Mouse (Mus musculus): ENCODE measurements at regions not wholly inside any gene's neighbourhood (a gene's known extent, or its start where the extent isn't known, plus 50 kb on each side); places are given as distances from the start of the nearest gene placed in this dataset.

GRCm38 (mm10) chr1:113384888-113385430 is 1520.2 kb upstream of the Dsel start:
- Histone ChIP-seq H3K9ac (no peak overlapping the region), H3K27ac (no peak overlapping the region), H3K4me3 (replicated peaks) (no peak overlapping the region), H3K27me3 (no peaks in the 10 kb centered on the region), H3K4me2 (no peak overlapping the region), H3K36me3 (replicated peaks) (no peaks in the 10 kb centered on the region), H3K9me3 (no peaks in the 10 kb centered on the region), H3K4me1 (no peaks in the 10 kb centered on the region)
- no peak for ATAC-seq (ENCODE audit: low FRiP score)
- 69% methylated on average over 6 of the region's 6 CpGs for WGBS

GRCm38 (mm10) chr1:113383717-113384116 is 1519.0 kb upstream of the Dsel start:
- no peak overlapping the region for H3K4me2 ChIP-seq
- H3K27ac ChIP-seq, result no peak overlapping the region
- no peaks in the 10 kb centered on the region for H3K27me3 ChIP-seq
- ATAC-seq (ENCODE audit: low FRiP score), result no peak
- no peaks in the 10 kb centered on the region for H3K4me1 ChIP-seq
- no peak overlapping the region for H3K4me3 ChIP-seq (replicated peaks)
- WGBS, result 84% methylated on average over 2 of the region's 2 CpGs
- no peaks in the 10 kb centered on the region for H3K36me3 ChIP-seq (replicated peaks)
- H3K9me3 ChIP-seq, result no peaks in the 10 kb centered on the region
- no peak overlapping the region for H3K9ac ChIP-seq

DNA sequence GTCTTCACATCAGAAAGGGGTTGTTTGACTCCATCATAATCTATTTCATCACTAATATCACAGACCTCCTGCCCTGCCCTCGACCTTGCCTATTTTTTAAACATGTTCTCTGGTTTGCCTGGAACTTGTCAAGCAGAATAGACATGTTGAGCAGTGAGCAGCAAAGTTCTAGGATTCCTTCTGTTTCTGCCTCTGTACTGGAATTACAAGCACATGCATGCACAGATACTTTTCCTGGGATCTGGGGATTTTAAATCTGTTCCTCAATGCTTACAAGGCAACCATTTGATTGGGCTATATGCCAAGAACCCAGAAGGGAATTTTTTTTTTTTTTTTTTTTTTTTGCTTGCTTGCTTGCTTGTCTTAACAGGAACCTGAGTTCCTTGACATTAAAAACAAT is 1508.0 kb upstream of the Dsel start:
- H3K36me3 ChIP-seq (replicated peaks), result no peaks in the 10 kb centered on the region
- H3K4me2 ChIP-seq, result no peak overlapping the region
- no peak overlapping the region for H3K27ac ChIP-seq
- ATAC-seq (ENCODE audit: low FRiP score), result no peak
- WGBS, result 71% methylated on average over 1 of the region's 1 CpGs
- H3K27me3 ChIP-seq, result no peaks in the 10 kb centered on the region
- no peak overlapping the region for H3K4me3 ChIP-seq (replicated peaks)
- no peak overlapping the region for H3K9ac ChIP-seq
- H3K4me1 ChIP-seq, result no peaks in the 10 kb centered on the region
- no peaks in the 10 kb centered on the region for H3K9me3 ChIP-seq

GRCm38 (mm10) chr1:113358242-113358641 is 1493.5 kb upstream of the Dsel start:
- Histone ChIP-seq H3K27me3 (no peaks in the 10 kb centered on the region), H3K36me3 (replicated peaks) (no peaks in the 10 kb centered on the region), H3K27ac (no peak overlapping the region), H3K4me2 (no peak overlapping the region), H3K4me1 (peaks cover 5% of the 10 kb centered on the region; the same call in 1 of the 2 replicates), H3K4me3 (replicated peaks) (no peak overlapping the region), H3K9me3 (no peaks in the 10 kb centered on the region), H3K9ac (no peak overlapping the region)
- 17% methylated on average over 4 of the region's 4 CpGs for WGBS
- ATAC-seq (ENCODE audit: low FRiP score), result peak; percentile 63; the same call in 1 of the 2 replicates

DNA sequence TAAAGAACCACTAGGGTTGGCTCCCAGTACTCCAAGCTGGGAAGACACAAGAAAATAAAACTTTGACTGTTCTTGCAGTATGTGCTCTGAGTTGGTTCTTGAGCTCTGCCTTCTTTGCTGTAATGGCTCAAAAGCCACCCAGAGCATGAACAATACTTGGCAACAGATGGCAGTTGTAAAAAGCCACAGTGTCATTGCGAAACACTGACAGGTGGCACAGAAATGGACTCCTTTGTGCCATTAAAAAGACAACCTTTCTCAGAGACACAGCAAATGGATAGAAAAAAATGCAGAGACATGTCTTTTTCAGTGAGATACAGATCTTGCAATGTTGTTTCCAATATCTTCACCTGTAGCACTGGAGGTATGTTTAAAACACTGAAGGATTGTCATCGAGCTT is 1443.3 kb upstream of the Dsel start:
- Histone ChIP-seq H3K9ac (no peak overlapping the region), H3K4me2 (no peak overlapping the region), H3K4me1 (no peaks in the 10 kb centered on the region), H3K4me3 (replicated peaks) (no peak overlapping the region), H3K27ac (no peak overlapping the region), H3K36me3 (replicated peaks) (no peaks in the 10 kb centered on the region), H3K27me3 (no peaks in the 10 kb centered on the region), H3K9me3 (no peaks in the 10 kb centered on the region)
- ATAC-seq (ENCODE audit: low FRiP score), result no peak
- WGBS, result 88% methylated on average over 2 of the region's 2 CpGs

- Histone ChIP-seq H3K36me3 (replicated peaks) (no peaks in the 10 kb centered on the region), H3K9me3 (no peaks in the 10 kb centered on the region), H3K27me3 (no peaks in the 10 kb centered on the region), H3K4me1 (no peaks in the 10 kb centered on the region), H3K27ac (no peak overlapping the region), H3K4me2 (no peak overlapping the region), H3K4me3 (replicated peaks) (no peak overlapping the region), H3K9ac (no peak overlapping the region)
- ATAC-seq (ENCODE audit: low FRiP score), result no peak
- WGBS, result 72% methylated on average over 3 of the region's 3 CpGs
These were observed 1433.1 kb upstream of the Dsel start for GRCm38 (mm10) chr1:113297807-113298206.

DNA sequence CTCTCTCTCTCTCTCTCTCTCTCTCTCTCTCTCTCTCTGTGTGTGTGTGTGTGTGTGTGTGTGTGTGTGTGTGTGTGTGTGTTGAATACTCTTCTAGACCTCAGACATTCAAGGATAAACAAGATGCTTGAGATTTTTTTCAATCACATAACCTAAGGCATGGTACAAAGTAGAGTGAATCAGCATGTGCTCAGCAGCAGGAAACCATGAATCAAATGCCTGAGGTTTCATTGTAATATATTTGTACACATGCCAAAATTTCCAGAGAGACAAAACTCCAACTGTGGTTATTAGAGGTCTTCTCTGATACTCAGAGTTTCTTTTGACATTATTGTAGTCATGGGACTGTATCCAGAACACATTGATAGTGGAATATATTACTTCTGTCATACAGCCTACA is 1423.5 kb upstream of the Dsel start:
- H3K36me3 ChIP-seq (replicated peaks), result no peaks in the 10 kb centered on the region
- H3K27me3 ChIP-seq, result no peaks in the 10 kb centered on the region
- no peak for ATAC-seq (ENCODE audit: low FRiP score)
- H3K9me3 ChIP-seq, result no peaks in the 10 kb centered on the region
- no peak overlapping the region for H3K27ac ChIP-seq
- H3K9ac ChIP-seq, result no peak overlapping the region
- no peaks in the 10 kb centered on the region for H3K4me1 ChIP-seq
- no peak overlapping the region for H3K4me2 ChIP-seq
- H3K4me3 ChIP-seq (replicated peaks), result no peak overlapping the region

- Histone ChIP-seq H3K4me3 (replicated peaks) (no peak overlapping the region), H3K27me3 (no peaks in the 10 kb centered on the region), H3K36me3 (replicated peaks) (no peaks in the 10 kb centered on the region), H3K4me1 (no peaks in the 10 kb centered on the region), H3K9me3 (no peaks in the 10 kb centered on the region), H3K4me2 (no peak overlapping the region), H3K27ac (no peak overlapping the region), H3K9ac (no peak overlapping the region)
- no peak for ATAC-seq (ENCODE audit: low FRiP score)
These were observed 1419.4 kb upstream of the Dsel start for GRCm38 (mm10) chr1:113284122-113284521.

GRCm38 (mm10) chr1:113259421-113259820 is 1394.7 kb upstream of the Dsel start:
- no peak overlapping the region for H3K9ac ChIP-seq
- H3K4me2 ChIP-seq, result no peak overlapping the region
- ATAC-seq (ENCODE audit: low FRiP score), result no peak

DNA sequence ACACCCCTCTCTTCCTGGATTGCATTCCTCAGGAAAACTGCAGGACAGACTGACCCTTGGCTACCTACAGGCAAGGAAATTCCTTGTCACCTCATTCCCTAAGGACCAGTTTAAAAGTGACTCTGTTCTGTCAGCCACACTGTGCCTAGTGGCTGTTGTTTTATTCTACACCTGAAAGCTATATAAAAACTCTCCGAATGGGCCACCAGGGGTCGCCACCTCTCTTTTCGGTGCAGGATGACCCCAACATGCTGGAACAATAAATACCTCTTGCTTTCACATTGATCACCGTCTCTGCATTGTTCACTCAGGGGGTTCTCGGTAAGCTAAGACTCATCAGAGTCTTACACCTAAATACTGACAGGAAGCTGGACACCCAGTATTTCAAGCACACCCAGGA is 1382.6 kb upstream of the Dsel start:
- H3K27ac ChIP-seq, result no peak overlapping the region
- no peak for ATAC-seq (ENCODE audit: low FRiP score)
- H3K27me3 ChIP-seq, result no peaks in the 10 kb centered on the region
- WGBS, result 70% methylated on average over 5 of the region's 5 CpGs
- no peak overlapping the region for H3K4me2 ChIP-seq
- H3K4me3 ChIP-seq (replicated peaks), result no peak overlapping the region
- no peaks in the 10 kb centered on the region for H3K4me1 ChIP-seq
- no peaks in the 10 kb centered on the region for H3K9me3 ChIP-seq
- H3K9ac ChIP-seq, result no peak overlapping the region
- no peaks in the 10 kb centered on the region for H3K36me3 ChIP-seq (replicated peaks)

More at GRCm38 (mm10) chr1:113259421-113259820, 1394.7 kb upstream of the Dsel start:
- Histone ChIP-seq H3K4me1 (no peaks in the 10 kb centered on the region), H3K4me3 (replicated peaks) (no peak overlapping the region), H3K36me3 (replicated peaks) (no peaks in the 10 kb centered on the region), H3K27me3 (no peaks in the 10 kb centered on the region), H3K27ac (no peak overlapping the region), H3K9me3 (no peaks in the 10 kb centered on the region)

DNA sequence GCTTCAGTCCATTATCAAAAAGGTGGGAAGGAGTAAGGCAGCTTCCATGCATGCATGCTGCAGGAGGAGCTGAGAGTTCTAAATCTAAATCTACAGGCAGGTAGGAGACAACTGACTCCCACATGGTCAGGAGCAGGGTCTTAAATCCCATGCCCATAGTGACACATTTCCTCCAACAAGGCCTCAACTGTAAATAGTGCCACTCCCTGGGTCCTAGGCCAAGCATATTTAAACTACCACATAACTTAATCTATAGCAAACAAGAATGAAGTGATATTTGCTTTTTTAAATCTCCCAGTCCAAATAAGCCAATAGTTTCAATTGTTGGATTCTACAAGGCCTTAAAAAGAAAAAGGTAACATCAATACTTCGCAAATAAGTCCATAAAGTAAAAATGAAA is 1345.4 kb upstream of the Dsel start:
- WGBS, result 83% methylated on average over 1 of the region's 1 CpGs
- no peak overlapping the region for H3K9ac ChIP-seq
- H3K36me3 ChIP-seq (replicated peaks), result no peaks in the 10 kb centered on the region
- ATAC-seq (ENCODE audit: low FRiP score), result no peak
- no peak overlapping the region for H3K4me3 ChIP-seq (replicated peaks)
- H3K27ac ChIP-seq, result no peak overlapping the region
- H3K27me3 ChIP-seq, result no peaks in the 10 kb centered on the region
- H3K4me2 ChIP-seq, result no peak overlapping the region
- no peaks in the 10 kb centered on the region for H3K9me3 ChIP-seq
- H3K4me1 ChIP-seq, result no peaks in the 10 kb centered on the region

- no peak overlapping the region for H3K4me2 ChIP-seq
- no peaks in the 10 kb centered on the region for H3K27me3 ChIP-seq
- WGBS, result 97% methylated on average over 1 of the region's 1 CpGs
- no peak for ATAC-seq (ENCODE audit: low FRiP score)
- H3K36me3 ChIP-seq (replicated peaks), result no peaks in the 10 kb centered on the region
- no peak overlapping the region for H3K9ac ChIP-seq
- no peak overlapping the region for H3K4me3 ChIP-seq (replicated peaks)
- no peaks in the 10 kb centered on the region for H3K4me1 ChIP-seq
- H3K27ac ChIP-seq, result no peak overlapping the region
- H3K9me3 ChIP-seq, result no peaks in the 10 kb centered on the region
These were observed 1339.3 kb upstream of the Dsel start for GRCm38 (mm10) chr1:113204019-113204418.

DNA sequence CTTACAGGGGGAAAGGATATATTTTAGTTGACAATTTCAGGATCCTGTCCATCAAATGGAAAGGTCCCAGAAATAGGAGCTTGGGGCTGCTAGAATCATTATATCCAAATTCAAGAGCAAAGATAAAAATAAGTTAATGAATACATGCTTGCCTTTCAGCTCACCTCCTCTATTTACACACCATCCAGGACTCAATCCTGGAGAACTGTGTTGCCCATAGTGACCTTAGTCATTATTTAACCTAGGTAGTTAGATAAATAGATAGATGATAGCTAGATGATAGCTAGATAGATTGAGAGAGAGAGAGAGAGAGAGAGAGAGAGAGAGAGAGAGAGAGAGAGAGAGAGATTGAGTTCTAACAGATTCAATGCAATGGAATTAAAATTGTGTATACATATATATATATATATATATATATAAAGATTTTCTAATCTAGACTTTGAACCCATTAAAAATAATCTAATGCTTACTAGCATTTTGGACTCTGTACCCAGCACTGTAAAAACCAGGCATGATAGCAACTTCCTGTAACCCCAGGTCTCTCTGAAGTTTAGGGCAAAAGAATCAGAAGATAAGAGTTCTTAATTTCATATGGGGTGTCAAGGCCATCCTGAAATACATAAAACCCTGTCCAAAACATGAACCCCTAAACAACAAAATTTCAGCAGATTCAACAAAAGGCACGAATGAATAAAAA is 1329.5 kb upstream of the Dsel start:
- Histone ChIP-seq H3K4me3 (replicated peaks) (no peak overlapping the region), H3K36me3 (replicated peaks) (no peaks in the 10 kb centered on the region), H3K27me3 (no peaks in the 10 kb centered on the region), H3K9me3 (no peaks in the 10 kb centered on the region), H3K4me2 (no peak overlapping the region), H3K9ac (no peak overlapping the region), H3K4me1 (no peaks in the 10 kb centered on the region), H3K27ac (no peak overlapping the region)
- ATAC-seq (ENCODE audit: low FRiP score), result no peak
- 63% methylated on average over 1 of the region's 1 CpGs for WGBS

All from forebrain, embryonic 12.5 days (tissue).